Mouse (Mus musculus) heart, adult 2 months (tissue): ENCODE data around the gene Fat2. TPM values are rescaled to one million over a fixed set of nuclear protein-coding genes. Genes with fewer than 3 reads are reported as not detected.

Experiments
- DNase-seq, 2 experiments: peaks; one replicate each; pipeline ENCODE4 v3.0.0; 2021
- H3K27ac ChIP-seq: fragments of 200-600 bp; 2 replicates; pipeline ENCODE4 v1.8.1; 2022
- H3K27me3 ChIP-seq: fragments of 200-500 bp; 2 replicates; pipeline ENCODE4 v1.6.1; 2012; ENCODE audit warnings: mild to moderate bottlenecking, low read length, inconsistent platforms, mixed read lengths; ENCODE audit not compliant: control insufficient read depth, insufficient read depth
- H3K36me3 ChIP-seq: fragments of 200-500 bp; 2 replicates; pipeline ENCODE4 v1.6.1; 2012; ENCODE audit warnings: low read length, inconsistent platforms; ENCODE audit not compliant: control insufficient read depth, insufficient read depth
- H3K4me1 ChIP-seq: fragments of 200-500 bp; 2 replicates; pipeline ENCODE4 v1.6.1; 2011; ENCODE audit warnings: low read length; ENCODE audit not compliant: control insufficient read depth, insufficient read depth
- H3K4me3 ChIP-seq: fragments of 200-600 bp; 2 replicates; pipeline ENCODE4 v1.8.1; 2022
- H3K79me2 ChIP-seq: fragments of 200-500 bp; replicated peaks from 2 replicates; pipeline ENCODE4 v1.6.1; 2012; ENCODE audit warnings: mild to moderate bottlenecking, inconsistent platforms, low read length, moderate library complexity, mixed read lengths; ENCODE audit not compliant: control insufficient read depth, insufficient read depth
- H3K9ac ChIP-seq: fragments of 200-500 bp; 2 replicates; pipeline ENCODE4 v1.6.1; 2012; ENCODE audit warnings: low read depth, mild to moderate bottlenecking, control low read depth, inconsistent platforms, low read length, mixed read lengths
- CTCF ChIP-seq: fragments of 200-600 bp; IDR thresholded peaks from 2 replicates; pipeline ENCODE4 v1.8.1; 2022; ENCODE audit warnings: antibody characterized with exemption, mild to moderate bottlenecking, moderate library complexity
- EP300 ChIP-seq: fragments of 200-500 bp; IDR thresholded peaks from 2 replicates; pipeline ENCODE4 v1.6.1; 2011; ENCODE audit warnings: low read depth, low read length, control low read depth; ENCODE audit not compliant: insufficient read depth
- POLR2A ChIP-seq: fragments of 200-500 bp; IDR thresholded peaks from 2 replicates; pipeline ENCODE4 v1.6.1; 2011; ENCODE audit warnings: mild to moderate bottlenecking, low read depth, low read length, control low read depth; ENCODE audit not compliant: insufficient read depth
- WGBS: fragments of 180-500 bp; shearing (Covaris S2); methylation state at CpG from one replicate; pipeline ENCODE4 v1.1.7; 2018; 5-methylcytosine and 5-hydroxymethylcytosine counted together
- intact Hi-C: fragments of 180-260 bp; cut with DNase I; formaldehyde crosslinking; loops from one replicate; pipeline ENCODE4 v1.15.1; 2025
- polyA plus RNA-seq: library from polyadenylated mRNA; depleted of rRNA; stranded (reverse); fragments of >200 nt; gene quantifications from 2 replicates; pipeline ENCODE4 v1.2.3, GENCODE M21; 2012
- total RNA-seq, 2 experiments: library from RNA; stranded (reverse); gene quantifications; 2 replicates each; pipeline ENCODE4 v1.2.3; 2021

Gene Fat2
- total and polyA plus RNA-seq, 3 experiments, result 0.03 to 0.14 (median 0.09) TPM

DNA sequence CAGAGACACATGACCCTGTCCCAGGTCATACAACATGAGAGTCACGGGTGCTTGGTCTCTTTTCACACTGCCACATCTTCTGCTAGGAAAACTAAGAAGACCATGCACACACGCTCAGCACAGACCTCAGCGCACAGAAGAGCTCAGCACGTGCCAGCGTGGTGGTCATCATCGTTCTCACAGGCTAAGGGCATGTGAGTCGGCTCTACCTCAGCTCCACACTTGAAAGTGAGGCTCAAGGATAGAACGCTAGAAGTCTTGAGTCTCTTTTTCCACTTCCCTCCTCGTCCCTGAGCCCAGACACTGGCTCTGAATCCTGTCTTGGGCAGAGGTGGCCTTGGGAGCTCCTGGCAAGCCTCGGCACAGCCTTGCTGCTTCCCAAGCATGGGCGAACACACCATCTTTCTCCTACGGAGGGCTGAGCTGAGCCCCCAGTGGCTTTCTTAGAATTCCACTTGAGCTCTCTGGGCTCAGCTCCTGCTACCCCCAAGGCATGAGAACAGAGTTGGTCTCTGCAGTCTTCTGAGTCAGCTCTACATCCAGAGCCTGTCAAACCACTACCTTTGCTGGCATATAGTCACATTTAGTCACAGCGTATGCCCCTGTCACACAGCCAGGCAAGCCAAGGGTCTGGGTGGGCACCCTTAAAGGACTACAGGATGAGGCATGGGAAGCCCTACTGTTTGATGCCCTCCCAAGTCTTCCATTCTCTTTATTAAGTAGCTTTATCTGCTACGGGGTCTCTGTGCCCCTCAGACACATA lies 869 bp downstream of the Fat2 start:
- Histone ChIP-seq H3K36me3 (no peaks in the 10 kb centered on the region), H3K9ac (no peak overlapping the region), H3K79me2 (no peaks in the 10 kb centered on the region), H3K4me3 (no peak overlapping the region), H3K4me1 (no peaks in the 10 kb centered on the region), H3K27me3 (no peaks in the 10 kb centered on the region), H3K27ac (no peak overlapping the region)
- WGBS, result 87% methylated on average over 14 of the region's 14 CpGs
- TF ChIP-seq EP300, result no peak
- TF ChIP-seq CTCF, result no peak
- TF ChIP-seq POLR2A, result no peak
- intact Hi-C loops, result no loop called here
- DNase-seq, result no peak

DNA sequence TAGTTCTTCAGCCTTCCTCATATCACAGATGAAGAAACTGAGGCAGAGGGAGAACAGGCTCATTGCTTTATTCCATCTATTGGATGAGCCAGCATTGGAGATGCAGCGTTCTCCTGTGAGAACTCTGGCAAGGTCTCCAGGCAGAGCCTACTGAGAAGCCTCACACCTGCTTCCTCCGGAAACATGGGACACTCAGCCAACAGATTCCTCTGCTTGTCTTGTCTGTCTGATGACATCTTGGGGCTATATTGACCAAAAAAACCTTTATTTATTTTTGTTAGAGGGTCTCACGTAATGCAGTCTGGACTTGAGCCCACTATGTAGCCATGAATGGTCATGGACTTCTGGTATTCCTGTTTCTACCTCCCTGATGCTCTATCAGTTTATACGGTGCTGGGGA lies 1.8 kb downstream of the Fat2 start:
- H3K27me3 ChIP-seq, result no peaks in the 10 kb centered on the region
- intact Hi-C loops, result no loop called here

DNA sequence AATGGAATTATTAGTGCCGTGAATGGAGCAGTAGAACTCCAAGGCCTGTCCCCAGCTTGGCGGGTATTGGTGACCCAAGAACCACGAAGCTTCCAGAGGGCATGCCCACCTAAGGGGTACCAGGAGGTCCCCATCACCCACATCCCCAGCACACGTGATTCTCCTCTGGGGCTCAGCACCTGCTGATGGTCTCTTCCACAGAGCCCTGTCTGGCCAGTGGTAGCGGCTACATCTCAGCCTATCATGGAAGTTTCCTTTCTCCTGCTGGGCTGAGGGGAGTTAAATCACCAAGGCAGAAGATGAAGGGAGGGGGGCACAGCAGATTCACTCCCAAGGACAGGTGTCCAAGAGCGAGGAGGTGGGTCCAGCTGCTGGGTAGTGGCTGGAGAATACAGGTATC lies 2.3 kb downstream of the Fat2 start:
- H3K79me2 ChIP-seq, result no peaks in the 10 kb centered on the region
- WGBS, result 74% methylated on average over 6 of the region's 6 CpGs
- TF ChIP-seq POLR2A (no peak), CTCF (no peak), EP300 (no peak)
- no peak for DNase-seq
- no peak overlapping the region for H3K27ac ChIP-seq
- H3K36me3 ChIP-seq, result no peaks in the 10 kb centered on the region
- intact Hi-C loops, result no loop called here
- no peak overlapping the region for H3K4me3 ChIP-seq
- no peak overlapping the region for H3K9ac ChIP-seq
- no peaks in the 10 kb centered on the region for H3K4me1 ChIP-seq
- H3K27me3 ChIP-seq, result no peaks in the 10 kb centered on the region

More for the DNA sequence above, 1.8 kb downstream of the Fat2 start:
- no peak for DNase-seq
- 73% methylated on average over 4 of the region's 4 CpGs for WGBS
- Histone ChIP-seq H3K79me2 (no peaks in the 10 kb centered on the region), H3K9ac (no peak overlapping the region), H3K36me3 (no peaks in the 10 kb centered on the region), H3K4me1 (no peaks in the 10 kb centered on the region), H3K27ac (no peak overlapping the region), H3K4me3 (no peak overlapping the region)
- TF ChIP-seq POLR2A (no peak), CTCF (no peak), EP300 (no peak)

DNA sequence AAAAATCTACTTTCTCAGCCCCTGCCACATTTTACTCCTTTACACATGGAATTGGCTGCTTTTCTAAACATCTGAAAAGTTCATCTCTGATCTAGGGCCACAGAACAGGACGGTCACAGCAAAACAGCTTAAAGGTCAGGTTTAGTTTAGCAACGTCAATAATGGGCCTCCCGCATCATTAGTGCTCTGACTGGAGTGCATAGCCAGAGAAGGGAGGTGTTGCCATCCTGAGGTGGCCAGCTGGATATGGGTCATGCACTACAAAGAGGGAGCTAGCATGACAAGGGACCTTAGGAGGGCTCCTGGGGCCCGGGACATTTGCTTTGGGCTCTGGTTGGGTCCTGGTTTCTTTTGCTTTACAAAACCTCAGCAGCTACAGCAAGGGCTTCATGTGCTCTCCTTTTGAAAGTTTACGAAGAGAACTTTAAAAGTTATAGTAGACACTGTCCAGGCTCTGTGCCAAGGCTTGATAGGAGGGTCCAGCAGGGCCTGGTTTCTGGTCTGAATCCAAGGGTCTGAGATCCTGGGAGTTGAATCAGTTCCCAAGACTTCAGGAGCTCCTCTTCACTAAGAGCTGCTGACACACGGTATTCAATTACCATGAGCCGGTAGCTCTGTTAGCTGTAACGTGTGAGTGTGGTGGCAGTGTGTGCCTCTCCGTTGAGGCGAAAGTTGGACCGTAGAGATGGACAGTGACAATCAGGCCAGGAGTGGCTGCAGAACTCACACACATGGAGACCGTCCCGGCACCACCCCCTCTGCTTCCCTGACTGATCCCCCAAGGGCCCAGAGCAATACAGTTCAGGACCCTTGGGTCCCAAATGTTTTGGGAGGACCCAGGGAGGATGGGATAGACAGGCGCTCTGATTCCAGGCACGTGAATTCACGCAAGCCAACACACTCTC lies 6.2 kb downstream of the Fat2 start:
- no peaks in the 10 kb centered on the region for H3K36me3 ChIP-seq
- no peak overlapping the region for H3K9ac ChIP-seq
- no peak overlapping the region for H3K27ac ChIP-seq
- 54% methylated on average over 16 of the region's 16 CpGs for WGBS
- H3K4me1 ChIP-seq, result no peaks in the 10 kb centered on the region
- intact Hi-C loops, result no loop called here
- H3K4me3 ChIP-seq, result no peak overlapping the region
- no peak for TF ChIP-seq EP300
- TF ChIP-seq POLR2A, result no peak
- no peak for TF ChIP-seq CTCF
- H3K27me3 ChIP-seq, result no peaks in the 10 kb centered on the region
- DNase-seq, result no peak
- H3K79me2 ChIP-seq, result no peaks in the 10 kb centered on the region

DNA sequence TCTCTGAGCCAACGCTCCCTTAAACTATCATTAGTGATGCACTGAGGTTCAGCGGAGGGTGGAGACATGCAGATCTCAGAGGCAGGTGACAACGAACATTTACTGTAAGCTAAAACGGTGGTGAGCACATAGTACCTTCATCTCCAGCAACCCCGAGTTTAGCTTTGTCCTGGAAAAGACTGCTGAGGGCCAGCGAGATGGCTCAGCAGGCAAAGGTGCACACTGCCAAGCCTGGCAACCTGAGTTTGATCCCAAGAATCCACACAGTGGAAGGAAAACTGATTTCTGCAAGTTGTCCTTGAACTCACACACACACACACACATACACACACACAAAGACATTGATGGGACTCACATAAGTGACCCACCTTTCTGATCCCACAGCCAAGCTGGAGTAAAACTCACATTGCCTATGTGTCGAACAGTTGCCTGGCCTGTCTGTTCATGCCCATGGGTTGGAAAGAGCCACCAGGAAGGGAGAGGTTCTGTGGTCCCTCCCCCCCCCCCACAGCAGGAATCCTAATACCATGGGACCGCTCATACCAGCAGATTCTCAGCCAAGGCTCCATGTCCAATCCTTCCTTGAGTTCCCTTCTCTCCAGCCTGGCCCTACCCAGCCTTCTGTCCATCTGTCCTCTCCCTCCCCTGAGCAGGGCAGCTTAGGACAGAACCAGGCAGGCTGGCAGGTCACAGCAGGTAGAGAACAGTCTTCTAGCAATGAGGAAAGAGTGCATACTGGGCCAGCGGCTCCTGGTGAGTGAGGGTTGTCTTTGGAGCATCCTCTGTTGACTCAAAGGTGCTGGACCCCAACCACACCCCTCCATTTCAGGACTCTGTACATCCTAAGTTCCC lies 8.6 kb downstream of the Fat2 start:
- WGBS, result 87% methylated on average over 9 of the region's 9 CpGs
- Histone ChIP-seq H3K4me1 (no peaks in the 10 kb centered on the region), H3K27me3 (no peaks in the 10 kb centered on the region), H3K79me2 (no peaks in the 10 kb centered on the region), H3K9ac (no peak overlapping the region), H3K4me3 (no peak overlapping the region), H3K36me3 (no peaks in the 10 kb centered on the region), H3K27ac (no peak overlapping the region)
- no peak for DNase-seq
- TF ChIP-seq EP300 (no peak), CTCF (no peak), POLR2A (no peak)
- intact Hi-C loops, result no loop called here
